Mouse (Mus musculus) splenic B cell, adult 2 months (primary cell): Measurements from ENCODE around the gene Trabd2b.

Source experiments
- DNase-seq: peaks from one replicate; pipeline ENCODE4 v3.0.0-alpha.2; 2011; ENCODE audit warnings: low read depth, low spot score
- H3K27me3 ChIP-seq: 2 replicates; pipeline ENCODE4 v1.6.1; 2012; ENCODE audit warnings: mild to moderate bottlenecking, low read length, moderate library complexity, mixed read lengths; ENCODE audit not compliant: control insufficient read depth, poor library complexity, insufficient read depth, severe bottlenecking
- H3K36me3 ChIP-seq: 2 replicates; pipeline ENCODE4 v1.6.1; 2012; ENCODE audit warnings: mild to moderate bottlenecking, low read length, moderate library complexity, mixed read lengths; ENCODE audit not compliant: control insufficient read depth, poor library complexity, insufficient read depth, severe bottlenecking

Trabd2b gene

GRCm38 (mm10) chr4:114584686-114585085 lies 178.2 kb downstream of the Trabd2b start:
- H3K36me3 ChIP-seq: no peaks in the 10 kb centered on the region
- DNase-seq: no peak
- H3K27me3 ChIP-seq: no peaks in the 10 kb centered on the region

DNA sequence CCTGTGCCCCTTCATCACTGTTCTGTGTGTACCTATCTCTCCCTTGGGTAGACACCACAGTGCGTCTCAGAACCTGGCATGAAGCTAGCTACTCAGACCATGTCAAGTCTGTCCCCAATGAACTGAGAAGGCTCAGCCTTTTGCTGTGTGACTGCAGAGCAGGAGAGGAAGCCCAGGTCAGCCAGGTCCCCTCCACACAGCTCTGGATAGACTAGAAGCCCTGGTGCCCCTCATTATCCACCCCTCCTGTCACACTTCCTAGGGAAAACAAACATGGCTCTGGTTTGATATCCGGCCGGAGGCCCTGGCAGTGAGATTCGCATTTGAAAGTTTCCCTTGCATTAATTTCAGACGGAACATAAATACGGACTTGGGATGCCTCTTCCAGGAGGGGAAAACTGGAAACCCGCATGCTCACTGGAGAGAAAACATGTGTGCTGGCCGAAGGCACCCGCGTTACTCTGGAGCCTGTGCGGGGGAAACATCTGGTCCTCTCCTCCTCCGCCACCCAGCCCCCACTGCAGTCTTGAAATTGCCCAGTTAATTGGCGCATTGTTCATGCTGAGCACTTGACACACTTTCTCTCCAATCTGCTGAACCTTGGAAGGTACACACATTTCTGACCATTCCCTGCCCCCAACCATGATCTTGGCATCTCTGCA lies 187.2 kb downstream of the Trabd2b start:
- Histone ChIP-seq H3K27me3 (no peaks in the 10 kb centered on the region), H3K36me3 (no peaks in the 10 kb centered on the region)
- DNase-seq: no peak

DNA sequence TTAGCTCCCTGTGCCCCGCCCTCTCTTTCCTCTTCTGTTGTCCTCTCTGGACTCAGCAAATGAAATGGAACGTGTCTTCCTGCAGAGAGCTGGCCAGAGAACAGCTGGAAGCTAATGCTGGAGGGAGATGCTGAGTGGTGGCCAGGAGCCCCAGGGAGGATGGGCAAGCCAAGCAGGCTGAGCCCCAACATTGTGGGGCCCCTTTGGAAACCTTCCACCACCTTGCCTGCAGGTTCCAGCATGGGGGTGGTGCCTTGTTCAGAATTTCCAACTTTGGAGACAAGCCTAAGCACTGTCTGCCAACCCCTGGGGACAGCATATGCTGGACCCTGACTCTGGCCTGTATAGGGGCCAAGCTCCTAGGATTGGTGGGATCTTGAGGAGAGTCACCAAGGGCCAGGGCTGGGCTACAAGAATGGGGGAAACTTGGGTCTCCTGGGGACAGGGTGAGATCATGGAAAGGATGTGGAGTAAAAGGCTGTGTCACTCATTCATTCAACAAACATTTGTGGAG lies 188.7 kb downstream of the Trabd2b start:
- H3K36me3 ChIP-seq: no peaks in the 10 kb centered on the region
- DNase-seq: no peak

DNA sequence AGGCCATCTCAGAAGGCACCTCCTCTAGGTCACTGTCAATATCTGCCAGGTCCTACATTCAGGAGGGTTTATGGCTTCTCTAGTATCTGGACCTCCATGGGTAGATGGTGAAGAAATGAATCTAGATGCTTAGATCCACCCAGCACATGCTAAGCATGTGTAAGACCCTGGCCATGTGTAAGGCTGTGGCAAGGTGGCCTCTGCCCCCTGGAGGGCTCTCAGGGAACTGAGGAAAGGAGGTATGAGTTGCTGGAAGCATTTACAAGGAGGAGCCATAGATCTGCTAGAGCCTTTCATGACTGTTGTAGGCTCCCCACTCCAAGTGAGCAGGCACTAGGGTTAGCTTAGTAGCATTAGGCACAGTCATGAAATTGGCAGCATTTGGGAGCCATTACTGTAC lies 192.6 kb downstream of the Trabd2b start:
- DNase-seq: peak; percentile 5
- Histone ChIP-seq H3K36me3 (no peaks in the 10 kb centered on the region), H3K27me3 (no peaks in the 10 kb centered on the region)

More for the DNA sequence above, 188.7 kb downstream of the Trabd2b start:
- H3K27me3 ChIP-seq: no peaks in the 10 kb centered on the region

- no peak for DNase-seq
- no peaks in the 10 kb centered on the region for H3K27me3 ChIP-seq
- no peaks in the 10 kb centered on the region for H3K36me3 ChIP-seq
Measured at GRCm38 (mm10) chr4:114601201-114602009, 194.9 kb downstream of the Trabd2b start.

- H3K36me3 ChIP-seq: no peaks in the 10 kb centered on the region
- no peak for DNase-seq
- no peaks in the 10 kb centered on the region for H3K27me3 ChIP-seq
Measured at GRCm38 (mm10) chr4:114605670-114606069, 199.1 kb downstream of the Trabd2b start.

- DNase-seq: no peak
- no peaks in the 10 kb centered on the region for H3K36me3 ChIP-seq
- H3K27me3 ChIP-seq: no peaks in the 10 kb centered on the region
Measured at GRCm38 (mm10) chr4:114607873-114608272, 201.3 kb downstream of the Trabd2b start.

DNA sequence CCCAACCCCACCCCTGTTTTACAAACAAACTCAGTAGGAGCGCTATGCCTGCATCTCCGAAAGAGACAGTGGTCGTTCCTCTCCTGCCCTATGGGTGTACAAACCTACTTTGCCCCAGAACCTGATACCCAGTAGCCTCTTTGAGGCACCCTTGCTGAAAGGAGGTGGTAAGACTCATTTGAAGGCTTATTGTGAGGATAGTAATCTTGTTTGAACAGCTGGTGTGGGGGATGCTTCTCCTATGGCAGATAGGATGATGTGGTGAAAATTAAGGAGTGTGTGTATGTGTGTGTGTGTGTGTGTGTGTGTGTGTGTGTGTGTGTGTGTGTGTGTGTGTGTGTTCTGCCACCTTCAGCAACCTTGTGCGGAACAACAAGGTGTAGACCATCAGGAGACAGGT lies 202.8 kb downstream of the Trabd2b start:
- Histone ChIP-seq H3K27me3 (no peaks in the 10 kb centered on the region), H3K36me3 (no peaks in the 10 kb centered on the region)
- no peak for DNase-seq

- no peak for DNase-seq
- no peaks in the 10 kb centered on the region for H3K36me3 ChIP-seq
- no peaks in the 10 kb centered on the region for H3K27me3 ChIP-seq
Measured at GRCm38 (mm10) chr4:114611166-114611929, 204.8 kb downstream of the Trabd2b start.

DNA sequence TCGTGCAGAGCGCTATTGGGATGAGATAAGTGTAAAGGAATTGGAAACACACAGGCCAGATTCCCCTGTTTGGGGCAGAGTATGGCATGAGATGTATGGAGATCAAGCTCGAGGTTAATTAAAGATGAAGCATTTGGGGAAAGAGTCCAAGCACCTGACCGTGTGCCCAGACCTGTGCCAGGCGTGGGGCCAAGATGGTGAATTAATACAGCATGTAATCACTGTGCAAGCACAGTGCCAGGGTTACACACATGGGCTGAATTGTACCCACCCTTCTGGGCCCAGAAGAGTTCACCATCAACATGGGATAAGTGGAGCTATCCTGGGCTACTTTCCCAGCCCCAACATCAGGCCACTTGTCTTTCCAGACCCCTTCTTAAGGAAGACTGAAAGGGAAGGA lies 205.5 kb downstream of the Trabd2b start:
- no peaks in the 10 kb centered on the region for H3K27me3 ChIP-seq
- DNase-seq: no peak
- no peaks in the 10 kb centered on the region for H3K36me3 ChIP-seq

- Histone ChIP-seq H3K36me3 (no peaks in the 10 kb centered on the region), H3K27me3 (no peaks in the 10 kb centered on the region)
- DNase-seq: no peak
Measured at GRCm38 (mm10) chr4:114612827-114613226, 206.3 kb downstream of the Trabd2b start.

DNA sequence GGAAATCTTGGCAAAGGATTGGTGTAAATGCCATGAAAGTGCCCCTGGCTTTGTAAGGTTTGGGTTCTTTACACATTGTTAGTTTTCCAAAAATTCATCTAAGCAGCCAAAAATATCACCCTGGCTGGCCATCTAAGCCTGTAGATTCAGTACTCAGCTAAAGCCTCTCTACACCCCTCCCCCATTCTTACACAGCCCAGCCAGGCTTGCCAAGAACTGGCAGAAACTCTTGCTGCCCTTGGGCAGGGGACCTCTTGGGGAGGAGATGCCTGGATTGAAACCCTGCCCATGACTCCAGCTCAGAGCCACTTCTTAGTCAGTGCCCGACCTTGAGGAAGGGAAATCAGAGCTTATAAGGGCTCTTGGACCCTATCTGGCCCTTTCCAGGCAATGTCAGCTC lies 207.6 kb downstream of the Trabd2b start:
- DNase-seq: no peak
- H3K27me3 ChIP-seq: no peaks in the 10 kb centered on the region
- no peaks in the 10 kb centered on the region for H3K36me3 ChIP-seq

GRCm38 (mm10) chr4:114615765-114616164 lies 209.2 kb downstream of the Trabd2b start:
- no peaks in the 10 kb centered on the region for H3K27me3 ChIP-seq
- H3K36me3 ChIP-seq: no peaks in the 10 kb centered on the region
- no peak for DNase-seq

DNA sequence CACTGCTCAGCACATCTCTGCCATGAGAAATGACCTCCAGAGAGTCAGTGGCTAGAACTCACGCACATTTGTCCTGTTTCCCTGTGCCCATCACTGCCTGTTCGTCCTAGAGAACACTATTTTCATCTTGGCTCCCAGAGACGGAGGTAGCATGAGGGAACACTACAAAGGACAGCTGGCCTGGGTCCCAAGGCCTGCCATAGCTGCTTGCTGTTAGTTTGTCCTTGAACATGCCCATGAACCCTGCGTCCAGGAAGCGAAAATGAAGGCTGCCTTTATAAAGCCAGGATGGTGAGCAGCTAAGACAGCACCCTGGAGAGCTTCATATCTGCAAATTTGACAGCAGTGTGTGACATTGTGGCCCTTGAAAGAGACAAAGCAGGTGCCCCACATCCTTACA lies 216.4 kb downstream of the Trabd2b start:
- Histone ChIP-seq H3K27me3 (no peaks in the 10 kb centered on the region; the same call in 1 of the 2 replicates), H3K36me3 (no peaks in the 10 kb centered on the region)
- no peak for DNase-seq
